Mouse (Mus musculus): ENCODE results near the gene Rbbp6. TPM values are rescaled to one million over a fixed set of nuclear protein-coding genes. Genes with fewer than 3 reads are reported as not detected.
A peak's percentile ranks its signal among the peaks of the same experiment; 100 is the strongest.

Gene Rbbp6
- polyA plus RNA-seq, 1 experiment from 2014 or later, result 31.0 TPM

GRCm38 (mm10) chr7:122968751-122969150, 3.3 kb downstream of the Rbbp6 start:
- Histone ChIP-seq H3K4me1 (ENCODE audit: control insufficient read depth, insufficient read depth, low read length) (peaks cover 12% of the 10 kb centered on the region), H3K9ac (ENCODE audit: low read depth, low read length) (0 out of 2 replicates have a peak overlapping the region, but pooled peaks have one; percentile 100), H3K27ac (replicated peaks; ENCODE audit: low read depth, low read length) (no peak overlapping the region), H3K9me3 (ENCODE audit: control insufficient read depth, low read length) (no peaks in the 10 kb centered on the region), H3K27me3 (replicated peaks; ENCODE audit: control insufficient read depth, insufficient read depth, low read length) (no peaks in the 10 kb centered on the region), H3K36me3 (ENCODE audit: control insufficient read depth, insufficient read depth, low read length) (peaks cover 11% of the 10 kb centered on the region), H3K4me2 (ENCODE audit: low read depth, low read length) (peak overlapping the region; percentile 67), H3K4me3 (ENCODE audit: low read depth, low read length) (peak overlapping the region; percentile 99; the same call in 1 of the 2 replicates)
- ATAC-seq (ENCODE audit: low read depth), result no peak
- no peak for DNase-seq (ENCODE audit: low spot score)
- WGBS, result 57% methylated on average over 4 of the region's 4 CpGs

GRCm38 (mm10) chr7:122969231-122970032, 3.9 kb downstream of the Rbbp6 start:
- ATAC-seq (ENCODE audit: low read depth), result peak; percentile 99
- peak overlapping the region; percentile 99 for H3K4me3 ChIP-seq (ENCODE audit: low read depth, low read length)

GRCm38 (mm10) chr7:122970119-122970781, 4.8 kb downstream of the Rbbp6 start:
- peak overlapping the region; percentile 100 for H3K9ac ChIP-seq (ENCODE audit: low read depth, low read length)
- ATAC-seq (ENCODE audit: low read depth) (peak; percentile 56), DNase-seq (ENCODE audit: low spot score) (peak; percentile 31)
- peak overlapping the region; percentile 91 for H3K27ac ChIP-seq (replicated peaks; ENCODE audit: low read depth, low read length)
- no peaks in the 10 kb centered on the region for H3K27me3 ChIP-seq (replicated peaks; ENCODE audit: control insufficient read depth, insufficient read depth, low read length)
- 0% methylated on average over 27 of the region's 69 CpGs for WGBS
- no peaks in the 10 kb centered on the region for H3K9me3 ChIP-seq (ENCODE audit: control insufficient read depth, low read length)
- peak overlapping the region; percentile 67 for H3K4me2 ChIP-seq (ENCODE audit: low read depth, low read length)
- peak overlapping the region; percentile 99 for H3K4me3 ChIP-seq (ENCODE audit: low read depth, low read length)
- H3K4me1 ChIP-seq (ENCODE audit: control insufficient read depth, insufficient read depth, low read length), result peaks cover 15% of the 10 kb centered on the region
- H3K36me3 ChIP-seq (ENCODE audit: control insufficient read depth, insufficient read depth, low read length), result peaks cover 12% of the 10 kb centered on the region

More at GRCm38 (mm10) chr7:122969231-122970032, 3.9 kb downstream of the Rbbp6 start:
- peaks cover 11% of the 10 kb centered on the region for H3K36me3 ChIP-seq (ENCODE audit: control insufficient read depth, insufficient read depth, low read length)
- peak overlapping the region; percentile 67 for H3K4me2 ChIP-seq (ENCODE audit: low read depth, low read length)
- H3K27me3 ChIP-seq (replicated peaks; ENCODE audit: control insufficient read depth, insufficient read depth, low read length), result no peaks in the 10 kb centered on the region
- H3K9ac ChIP-seq (ENCODE audit: low read depth, low read length), result peak overlapping the region; percentile 100
- DNase-seq (ENCODE audit: low spot score), result peak; percentile 96
- under 1% methylated on average over 50 of the region's 62 CpGs for WGBS
- peak overlapping the region; percentile 91 for H3K27ac ChIP-seq (replicated peaks; ENCODE audit: low read depth, low read length)
- H3K4me1 ChIP-seq (ENCODE audit: control insufficient read depth, insufficient read depth, low read length), result peaks cover 15% of the 10 kb centered on the region
- no peaks in the 10 kb centered on the region for H3K9me3 ChIP-seq (ENCODE audit: control insufficient read depth, low read length)

GRCm38 (mm10) chr7:122970864-122971420, 5.5 kb downstream of the Rbbp6 start:
- WGBS, result 0% methylated on average over 14 of the region's 14 CpGs
- peaks cover 15% of the 10 kb centered on the region for H3K4me1 ChIP-seq (ENCODE audit: control insufficient read depth, insufficient read depth, low read length)
- H3K9ac ChIP-seq (ENCODE audit: low read depth, low read length), result peak overlapping the region; percentile 100
- no peak for DNase-seq (ENCODE audit: low spot score)
- no peaks in the 10 kb centered on the region for H3K9me3 ChIP-seq (ENCODE audit: control insufficient read depth, low read length)
- H3K4me2 ChIP-seq (ENCODE audit: low read depth, low read length), result peak overlapping the region; percentile 67
- peak overlapping the region; percentile 99 for H3K4me3 ChIP-seq (ENCODE audit: low read depth, low read length)
- H3K27ac ChIP-seq (replicated peaks; ENCODE audit: low read depth, low read length), result peak overlapping the region; percentile 91; the same call in 1 of the 2 replicates
- peaks cover 18% of the 10 kb centered on the region for H3K36me3 ChIP-seq (ENCODE audit: control insufficient read depth, insufficient read depth, low read length)
- no peak for ATAC-seq (ENCODE audit: low read depth)
- H3K27me3 ChIP-seq (replicated peaks; ENCODE audit: control insufficient read depth, insufficient read depth, low read length), result no peaks in the 10 kb centered on the region

- ATAC-seq (ENCODE audit: low read depth), result no peak
- 86% methylated on average over 4 of the region's 4 CpGs for WGBS
- peak overlapping the region; percentile 100; the same call in 1 of the 2 replicates for H3K9ac ChIP-seq (ENCODE audit: low read depth, low read length)
Measured at GRCm38 (mm10) chr7:122972006-122972689, 6.7 kb downstream of the Rbbp6 start.

GRCm38 (mm10) chr7:122979514-122979913, 14.0 kb downstream of the Rbbp6 start:
- ATAC-seq (ENCODE audit: low read depth), result no peak
- no peak overlapping the region for H3K9ac ChIP-seq (ENCODE audit: low read depth, low read length)
- no peak overlapping the region for H3K27ac ChIP-seq (replicated peaks; ENCODE audit: low read depth, low read length)
- no peaks in the 10 kb centered on the region for H3K27me3 ChIP-seq (replicated peaks; ENCODE audit: control insufficient read depth, insufficient read depth, low read length)
- peaks cover 47% of the 10 kb centered on the region for H3K36me3 ChIP-seq (ENCODE audit: control insufficient read depth, insufficient read depth, low read length)
- DNase-seq (ENCODE audit: low spot score), result no peak
- no peak overlapping the region for H3K4me2 ChIP-seq (ENCODE audit: low read depth, low read length)
- no peak overlapping the region for H3K4me3 ChIP-seq (ENCODE audit: low read depth, low read length)
- WGBS, result 83% methylated on average over 1 of the region's 1 CpGs
- H3K9me3 ChIP-seq (ENCODE audit: control insufficient read depth, low read length), result no peaks in the 10 kb centered on the region
- H3K4me1 ChIP-seq (ENCODE audit: control insufficient read depth, insufficient read depth, low read length), result no peaks in the 10 kb centered on the region

More at GRCm38 (mm10) chr7:122972006-122972689, 6.7 kb downstream of the Rbbp6 start:
- peak overlapping the region; percentile 67 for H3K4me2 ChIP-seq (ENCODE audit: low read depth, low read length)
- H3K27me3 ChIP-seq (replicated peaks; ENCODE audit: control insufficient read depth, insufficient read depth, low read length), result no peaks in the 10 kb centered on the region
- H3K4me3 ChIP-seq (ENCODE audit: low read depth, low read length), result peak overlapping the region; percentile 99
- no peak overlapping the region for H3K27ac ChIP-seq (replicated peaks; ENCODE audit: low read depth, low read length)
- no peak for DNase-seq (ENCODE audit: low spot score)
- no peaks in the 10 kb centered on the region for H3K9me3 ChIP-seq (ENCODE audit: control insufficient read depth, low read length)
- peaks cover 15% of the 10 kb centered on the region for H3K4me1 ChIP-seq (ENCODE audit: control insufficient read depth, insufficient read depth, low read length)
- peaks cover 27% of the 10 kb centered on the region for H3K36me3 ChIP-seq (ENCODE audit: control insufficient read depth, insufficient read depth, low read length)

- H3K4me2 ChIP-seq (ENCODE audit: low read depth, low read length), result no peak overlapping the region
- no peak overlapping the region for H3K9ac ChIP-seq (ENCODE audit: low read depth, low read length)
- no peak overlapping the region for H3K27ac ChIP-seq (replicated peaks; ENCODE audit: low read depth, low read length)
- ATAC-seq (ENCODE audit: low read depth) (no peak), DNase-seq (ENCODE audit: low spot score) (no peak)
- H3K36me3 ChIP-seq (ENCODE audit: control insufficient read depth, insufficient read depth, low read length), result peaks cover 95% of the 10 kb centered on the region
- WGBS, result 81% methylated on average over 3 of the region's 3 CpGs
- no peaks in the 10 kb centered on the region for H3K4me1 ChIP-seq (ENCODE audit: control insufficient read depth, insufficient read depth, low read length)
- H3K9me3 ChIP-seq (ENCODE audit: control insufficient read depth, low read length), result no peaks in the 10 kb centered on the region
- no peaks in the 10 kb centered on the region for H3K27me3 ChIP-seq (replicated peaks; ENCODE audit: control insufficient read depth, insufficient read depth, low read length)
- H3K4me3 ChIP-seq (ENCODE audit: low read depth, low read length), result no peak overlapping the region
Measured at GRCm38 (mm10) chr7:122998189-122998588, 32.7 kb downstream of the Rbbp6 start.

GRCm38 (mm10) chr7:122999871-123000396, 34.4 kb downstream of the Rbbp6 start:
- Histone ChIP-seq H3K4me1 (ENCODE audit: control insufficient read depth, insufficient read depth, low read length) (no peaks in the 10 kb centered on the region), H3K9me3 (ENCODE audit: control insufficient read depth, low read length) (no peaks in the 10 kb centered on the region), H3K4me3 (ENCODE audit: low read depth, low read length) (no peak overlapping the region), H3K9ac (ENCODE audit: low read depth, low read length) (no peak overlapping the region), H3K4me2 (ENCODE audit: low read depth, low read length) (no peak overlapping the region), H3K36me3 (ENCODE audit: control insufficient read depth, insufficient read depth, low read length) (peaks cover 96% of the 10 kb centered on the region), H3K27ac (replicated peaks; ENCODE audit: low read depth, low read length) (no peak overlapping the region), H3K27me3 (replicated peaks; ENCODE audit: control insufficient read depth, insufficient read depth, low read length) (no peaks in the 10 kb centered on the region)
- no peak for DNase-seq (ENCODE audit: low spot score)
- ATAC-seq (ENCODE audit: low read depth), result no peak
- WGBS, result 89% methylated on average over 11 of the region's 11 CpGs
